Mouse (Mus musculus) liver, adult 2 months (tissue): ENCODE measurements around the gene Mettl17.

Experiments used
- CTCF ChIP-seq: fragments of 200-500 bp; IDR thresholded peaks from 2 replicates; pipeline ENCODE4 v1.5.1; 2011; ENCODE audit warnings: low read depth, low read length, control low read depth
- POLR2A ChIP-seq: fragments of 200-500 bp; IDR thresholded peaks from 2 replicates; pipeline ENCODE4 v1.6.1; 2011; ENCODE audit warnings: low read length, control low read depth; ENCODE audit not compliant: insufficient read depth; ENCODE audit errors: extremely low read depth

DNA sequence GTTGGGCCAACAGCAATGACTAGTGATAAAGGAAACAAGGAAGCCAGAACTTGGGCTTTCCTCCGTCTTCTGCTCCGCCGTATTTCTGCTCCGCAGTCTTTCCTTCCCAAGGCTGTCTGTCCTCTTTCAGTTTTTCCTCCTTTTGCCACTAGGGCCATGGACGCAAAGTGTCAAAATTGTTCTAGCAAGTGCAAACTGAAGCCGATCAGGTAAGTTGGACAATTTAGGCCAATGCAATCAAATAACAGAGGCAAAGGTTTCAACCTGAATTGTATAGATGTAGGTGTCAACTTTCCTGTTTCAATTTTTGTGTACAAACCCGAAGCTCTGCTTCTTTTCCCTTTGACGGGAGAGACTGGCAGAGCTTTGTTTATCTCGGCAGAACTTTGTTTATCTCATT lies 45.3 kb downstream of the Mettl17 start:
- no peak for TF ChIP-seq POLR2A
- TF ChIP-seq CTCF, result no peak
